Mouse (Mus musculus) bone marrow, adult 2 months (tissue): ENCODE results near the gene Inpp4b. TPM values are rescaled to one million over a fixed set of nuclear protein-coding genes. Genes with fewer than 3 reads are reported as not detected.

Source experiments
- H3K27ac ChIP-seq: fragments of 200-500 bp; 2 replicates; pipeline ENCODE4 v1.5.1; 2012; ENCODE audit warnings: low read depth, mild to moderate bottlenecking, control low read depth, inconsistent platforms, low read length; ENCODE audit not compliant: control insufficient read depth, poor library complexity, insufficient read depth
- H3K4me1 ChIP-seq: fragments of 200-500 bp; 2 replicates; pipeline ENCODE4 v1.6.1; 2011; ENCODE audit warnings: low read length; ENCODE audit not compliant: control insufficient read depth, insufficient read depth
- H3K4me3 ChIP-seq: fragments of 200-500 bp; replicated peaks from 2 replicates; pipeline ENCODE3; 2011; ENCODE audit warnings: mild to moderate bottlenecking, low read depth, low read length, control low read depth; ENCODE audit not compliant: control insufficient read depth
- CTCF ChIP-seq: fragments of 200-500 bp; IDR thresholded peaks from 2 replicates; pipeline ENCODE4 v1.5.1; 2011; ENCODE audit warnings: low read length, control low read depth; ENCODE audit not compliant: control insufficient read depth, insufficient read depth
- POLR2A ChIP-seq: fragments of 200-500 bp; IDR thresholded peaks from 2 replicates; pipeline ENCODE4 v1.6.1; 2011; ENCODE audit warnings: low read depth, mild to moderate bottlenecking, control low read depth, low read length, borderline replicate concordance; ENCODE audit not compliant: control insufficient read depth
- WGBS: fragments of 180-500 bp; shearing (Covaris S2); methylation state at CpG from one replicate; pipeline ENCODE4 v1.1.7; 2018; 5-methylcytosine and 5-hydroxymethylcytosine counted together
- polyA plus RNA-seq: library from polyadenylated mRNA; stranded (reverse); fragments of >200 nt; gene quantifications from 2 replicates; pipeline ENCODE4 v1.2.4, GENCODE M21; 2011; ENCODE audit warnings: low replicate concordance; ENCODE audit not compliant: missing spikeins, insufficient read depth, insufficient read length

The Inpp4b gene
- polyA plus RNA-seq, 1 experiment = 4.8 TPM

DNA sequence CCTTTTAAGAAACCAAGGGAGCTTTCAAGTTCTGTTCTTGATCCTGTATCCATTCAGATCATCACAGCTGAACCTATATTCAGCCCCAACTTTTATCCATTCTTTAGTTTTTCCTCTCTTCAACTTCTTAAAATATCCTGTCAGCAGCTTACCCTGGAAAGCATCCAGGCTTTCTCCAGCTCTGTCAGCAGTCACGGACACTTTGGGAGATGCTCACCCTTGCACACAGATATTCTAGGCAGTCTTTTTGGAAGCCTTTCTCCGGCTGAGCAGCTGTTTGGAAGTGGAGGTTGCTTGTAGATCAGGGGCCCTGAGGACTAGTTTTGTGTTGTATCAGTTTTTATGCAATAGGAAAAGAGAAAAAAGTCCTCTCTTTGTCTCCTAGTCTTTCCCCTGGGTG, 270.3 kb downstream of the Inpp4b start:
- TF ChIP-seq POLR2A = no peak
- TF ChIP-seq CTCF = no peak
- H3K27ac ChIP-seq = no peak overlapping the region
- no peak overlapping the region for H3K4me3 ChIP-seq
- WGBS = 74% methylated on average over 2 of the region's 2 CpGs
- H3K4me1 ChIP-seq = no peaks in the 10 kb centered on the region; the same call in 1 of the 2 replicates

DNA sequence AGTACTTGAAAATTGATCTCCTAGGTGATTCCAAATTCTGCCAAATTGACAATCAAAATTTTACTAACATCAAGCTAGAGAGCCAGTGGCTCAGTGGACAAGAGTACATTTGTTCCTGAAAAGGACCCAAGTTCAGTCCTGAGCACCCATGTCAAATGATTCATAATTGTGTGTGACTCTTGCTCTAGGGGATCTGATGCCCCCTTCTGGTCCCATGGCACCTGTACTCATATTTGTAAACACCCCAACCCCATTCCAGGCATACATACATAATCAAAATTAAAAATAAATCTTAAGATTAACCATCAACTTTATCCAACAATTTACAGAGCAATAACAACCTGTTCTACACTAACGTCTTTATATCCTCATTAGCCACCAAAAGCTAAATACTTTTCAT, 271.8 kb downstream of the Inpp4b start:
- WGBS = 88% methylated on average over 1 of the region's 1 CpGs
- TF ChIP-seq CTCF (no peak), POLR2A (no peak)
- no peak overlapping the region for H3K27ac ChIP-seq
- H3K4me3 ChIP-seq = no peak overlapping the region
- no peaks in the 10 kb centered on the region; the same call in 1 of the 2 replicates for H3K4me1 ChIP-seq

DNA sequence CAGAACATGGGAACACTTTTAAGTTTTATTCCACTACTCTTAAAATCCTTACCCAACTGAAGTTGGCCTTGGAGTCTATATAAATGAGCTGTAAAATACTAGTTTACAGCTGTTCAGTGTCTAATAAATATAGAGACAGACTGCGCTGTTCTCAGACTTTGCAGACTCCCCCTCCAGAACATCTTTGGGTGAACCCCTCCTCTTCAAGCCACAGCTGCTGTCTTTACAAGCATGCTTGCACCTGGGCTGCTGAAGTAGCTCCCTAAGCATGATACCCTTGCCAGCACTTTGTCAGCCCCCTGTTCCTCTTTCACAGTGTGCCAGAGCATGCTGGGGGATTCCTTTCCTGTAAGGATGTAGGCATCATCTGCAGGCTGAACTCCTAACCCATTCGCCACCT, 272.2 kb downstream of the Inpp4b start:
- Histone ChIP-seq H3K27ac (no peak overlapping the region), H3K4me1 (no peaks in the 10 kb centered on the region; the same call in 1 of the 2 replicates), H3K4me3 (no peak overlapping the region)
- 78% methylated on average over 2 of the region's 2 CpGs for WGBS
- TF ChIP-seq POLR2A = no peak
- TF ChIP-seq CTCF = no peak

GRCm38 (mm10) chr8:81615552-81615951, 273.2 kb downstream of the Inpp4b start:
- Histone ChIP-seq H3K27ac (no peak overlapping the region), H3K4me1 (no peaks in the 10 kb centered on the region; the same call in 1 of the 2 replicates), H3K4me3 (no peak overlapping the region)
- no peak for TF ChIP-seq CTCF
- TF ChIP-seq POLR2A = no peak
- 37% methylated on average over 1 of the region's 1 CpGs for WGBS

GRCm38 (mm10) chr8:81618918-81619317, 276.6 kb downstream of the Inpp4b start:
- no peaks in the 10 kb centered on the region; the same call in 1 of the 2 replicates for H3K4me1 ChIP-seq
- 75% methylated on average over 3 of the region's 3 CpGs for WGBS
- no peak for TF ChIP-seq POLR2A
- TF ChIP-seq CTCF = no peak
- H3K4me3 ChIP-seq = no peak overlapping the region
- no peak overlapping the region for H3K27ac ChIP-seq

DNA sequence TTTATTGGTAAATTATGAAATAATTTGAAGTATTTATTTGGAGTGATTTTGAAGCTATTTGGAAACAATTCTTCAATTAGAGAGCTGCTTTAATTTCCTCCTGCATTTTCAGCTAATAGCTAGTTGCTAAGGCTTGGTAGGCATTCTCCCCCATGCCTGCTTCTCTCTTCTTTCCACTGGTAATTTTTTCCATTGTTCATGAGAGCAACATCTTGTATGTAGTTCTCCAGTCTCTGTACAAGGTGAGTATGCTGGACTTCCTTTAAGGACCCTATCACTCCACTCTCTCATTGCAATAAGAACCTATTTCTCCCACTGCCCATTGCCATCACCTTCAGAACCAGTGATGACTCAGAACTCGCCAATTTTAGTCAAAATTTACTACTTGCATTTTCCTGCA, 292.7 kb downstream of the Inpp4b start:
- no peak overlapping the region for H3K4me3 ChIP-seq
- no peak for TF ChIP-seq POLR2A
- WGBS = 76% methylated on average over 1 of the region's 1 CpGs
- no peak overlapping the region for H3K27ac ChIP-seq
- no peaks in the 10 kb centered on the region; the same call in 1 of the 2 replicates for H3K4me1 ChIP-seq

- Histone ChIP-seq H3K4me3 (no peak overlapping the region), H3K4me1 (no peaks in the 10 kb centered on the region; the same call in 1 of the 2 replicates), H3K27ac (no peak overlapping the region)
- 76% methylated on average over 2 of the region's 2 CpGs for WGBS
- TF ChIP-seq POLR2A = no peak
- no peak for TF ChIP-seq CTCF
These were observed 293.7 kb downstream of the Inpp4b start for GRCm38 (mm10) chr8:81635912-81636583.

DNA sequence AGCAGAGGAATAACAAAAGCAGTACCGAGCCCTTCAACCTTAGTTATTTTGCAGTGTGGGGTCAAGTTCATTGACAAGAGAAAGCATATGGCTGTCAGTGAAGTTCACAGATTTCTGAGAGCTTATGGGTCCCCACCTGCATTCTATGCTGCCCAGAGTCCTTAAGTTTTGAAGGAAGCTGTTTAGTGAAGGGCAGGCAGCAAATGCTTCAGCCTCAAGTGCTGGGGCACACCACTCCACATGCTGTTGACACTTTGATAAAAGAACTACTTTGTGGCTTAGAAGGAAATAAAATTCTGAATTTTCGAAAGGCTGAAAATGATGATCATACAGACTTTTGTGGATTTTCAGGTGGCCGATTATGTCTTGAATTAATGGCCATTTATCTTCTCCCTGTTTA, 296.1 kb downstream of the Inpp4b start:
- no peaks in the 10 kb centered on the region; the same call in 1 of the 2 replicates for H3K4me1 ChIP-seq
- no peak for TF ChIP-seq POLR2A
- no peak for TF ChIP-seq CTCF
- WGBS = 80% methylated on average over 3 of the region's 3 CpGs
- no peak overlapping the region for H3K4me3 ChIP-seq
- H3K27ac ChIP-seq = no peak overlapping the region

- no peak overlapping the region for H3K4me3 ChIP-seq
- TF ChIP-seq POLR2A = no peak
- H3K4me1 ChIP-seq = no peaks in the 10 kb centered on the region; the same call in 1 of the 2 replicates
- no peak overlapping the region for H3K27ac ChIP-seq
- 79% methylated on average over 4 of the region's 4 CpGs for WGBS
These were observed 297.5 kb downstream of the Inpp4b start for GRCm38 (mm10) chr8:81639820-81640219.
